Mouse (Mus musculus) macrophage (primary cell): ENCODE results near the gene Smg9. TPM values are rescaled to one million over a fixed set of nuclear protein-coding genes. Genes with fewer than 3 reads are reported as not detected.

ENCODE experiments used
- H3K27ac ChIP-seq: fragments of 350-480 bp; formaldehyde crosslinking; 2 replicates; pipeline ENCODE4 v1.9.0; 2021
- H3K36me3 ChIP-seq: fragments of 350-480 bp; formaldehyde crosslinking; 2 replicates; pipeline ENCODE4 v1.9.0; 2021; ENCODE audit errors: inconsistent target
- H3K4me3 ChIP-seq: fragments of 350-480 bp; formaldehyde crosslinking; 2 replicates; pipeline ENCODE4 v1.9.0; 2021; ENCODE audit errors: inconsistent target
- H3K79me2 ChIP-seq: fragments of 350-480 bp; formaldehyde crosslinking; 2 replicates; pipeline ENCODE4 v1.9.0; 2021; ENCODE audit errors: inconsistent target
- WGBS: methylation state at CpG from one replicate; pipeline ENCODE4 v1.1.7; 2026; ENCODE audit warnings: inconsistent platforms; ENCODE audit not compliant: missing documents; 5-methylcytosine and 5-hydroxymethylcytosine counted together
- polyA plus RNA-seq: library from polyadenylated mRNA; stranded (reverse); fragments of 250-400 nt; gene quantifications from 3 replicates; pipeline ENCODE4 v1.2.4, GENCODE M21; 2018; ENCODE audit warnings: inconsistent platforms
- total RNA-seq, 78 experiments: library from RNA; depleted of rRNA; stranded (reverse); fragments of 250-400 nt; gene quantifications; 1 replicate in 9 of 78; 2 replicates in 24 of 78; 3 replicates in 43 of 78; 4 replicates in 2 of 78; pipeline ENCODE4 v1.2.4; 2018; ENCODE audit warnings: inconsistent platforms in 56 of 78

Smg9 gene
- total RNA-seq (2018; cell fraction: chromatin; rRNA removed) = 100 to 1,000 TPM; 127 to 223 (median 160) TPM
- total RNA-seq (2018; cell fraction: cytosol; rRNA removed) = 10 to 100 TPM; 15.4 to 41.1 (median 24.8) TPM
- total RNA-seq (2018; cell fraction: nucleus; rRNA removed) = 100 to 1,000 TPM in 11 of 26 experiments, 10 to 100 TPM in 15; 59.9 to 137 (median 93.6) TPM
- polyA plus RNA-seq = 19.7 to 29.3 TPM (median 20.3 TPM) in 3 replicates

DNA sequence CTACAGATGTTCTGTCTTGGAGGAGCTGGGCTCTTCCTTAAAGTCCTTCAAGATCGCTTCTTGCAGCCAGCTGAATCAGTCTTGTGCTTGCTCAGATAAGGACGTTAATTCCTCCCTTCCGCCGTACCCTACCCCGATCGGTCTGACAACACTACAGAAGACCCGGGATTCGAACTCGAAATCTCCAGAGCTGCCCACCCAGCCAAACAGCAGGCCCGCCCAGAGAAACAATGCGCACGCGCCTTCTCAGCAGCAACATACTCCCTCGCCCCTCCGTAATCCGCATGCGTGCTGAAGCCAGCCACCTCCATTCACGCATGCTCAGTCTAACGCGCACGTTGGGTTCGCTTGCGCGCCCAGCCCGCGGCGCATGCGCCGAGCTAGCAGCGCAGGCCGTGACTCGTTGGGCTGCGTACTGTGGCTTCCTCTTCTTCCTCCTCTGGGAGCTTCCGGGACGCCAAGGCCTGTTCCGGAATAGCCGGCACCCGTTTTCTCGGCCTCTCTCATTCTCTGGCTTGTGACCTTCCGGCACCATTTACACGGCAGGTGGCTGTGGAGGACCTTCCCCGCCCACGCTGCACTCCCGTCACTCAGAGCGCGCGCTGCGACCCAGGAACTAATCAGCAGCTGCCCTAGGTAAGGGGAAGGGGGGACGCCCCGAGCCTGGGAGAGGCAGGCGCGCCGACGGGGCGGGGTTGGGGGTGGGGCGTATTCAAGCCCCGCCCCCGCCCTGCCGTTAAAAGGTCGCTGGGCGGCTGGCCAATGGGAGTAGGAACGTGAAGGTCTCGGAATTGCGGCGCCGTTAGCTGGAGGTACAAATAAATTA lies at the start of gene Smg9:
Gene Smg9 (plus strand): TSS at position 364 of the 826 bp plus-strand sequence.
- H3K79me2 ChIP-seq = peaks cover 63% of the 10 kb centered on the region
- WGBS = 4% methylated on average over 57 of the region's 66 CpGs
- peak within 1 kb of the TSS; percentile 90 for H3K27ac ChIP-seq
- H3K36me3 ChIP-seq = peaks cover 29% of the 10 kb centered on the region
- peak within 1 kb of the TSS; percentile 66 for H3K4me3 ChIP-seq

DNA sequence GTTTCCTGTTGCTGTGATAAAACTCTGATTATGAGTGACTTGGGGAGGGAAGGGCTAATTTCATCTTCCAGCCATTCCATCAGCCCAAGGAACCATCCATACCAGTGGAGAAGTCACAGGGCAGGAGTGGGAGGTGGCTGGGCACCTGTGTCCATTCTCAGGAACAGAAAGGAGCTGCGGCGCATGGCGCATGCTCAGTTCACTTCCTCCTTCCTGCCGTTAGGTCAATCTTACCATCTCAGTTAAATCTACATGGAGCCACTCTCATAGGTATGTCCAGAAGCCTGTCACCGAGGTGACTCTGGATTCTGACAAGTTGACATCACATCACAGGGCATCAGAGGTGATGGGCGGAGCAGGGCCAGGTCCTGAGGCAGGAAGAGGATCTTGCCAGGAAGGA lies 43.8 kb upstream of the Smg9 start:
- no peaks in the 10 kb centered on the region for H3K79me2 ChIP-seq
- no peak overlapping the region for H3K27ac ChIP-seq
- 79% methylated on average over 6 of the region's 6 CpGs for WGBS
- no peak overlapping the region for H3K4me3 ChIP-seq
- no peaks in the 10 kb centered on the region for H3K36me3 ChIP-seq

DNA sequence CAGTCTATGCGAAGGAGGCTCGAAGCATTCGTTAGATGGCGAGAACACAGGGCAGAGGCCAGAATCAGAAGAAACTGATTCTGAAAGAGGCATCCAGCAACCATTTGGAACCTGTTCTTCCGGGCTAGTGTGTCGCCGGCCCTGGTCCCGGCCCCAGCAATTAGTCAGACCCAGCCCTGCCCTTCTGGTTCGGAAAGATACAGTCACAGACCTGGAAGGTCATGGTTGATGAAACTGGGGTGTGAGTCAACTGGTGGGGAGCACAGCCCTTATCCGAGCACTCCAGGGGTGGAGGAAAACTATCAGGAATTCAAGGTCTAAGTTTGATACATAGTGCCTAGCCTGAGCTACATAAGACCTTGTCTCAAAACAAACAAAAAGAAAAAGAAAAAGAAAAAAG lies 43.3 kb upstream of the Smg9 start:
- Histone ChIP-seq H3K79me2 (no peaks in the 10 kb centered on the region), H3K36me3 (no peaks in the 10 kb centered on the region)
- 91% methylated on average over 10 of the region's 10 CpGs for WGBS

DNA sequence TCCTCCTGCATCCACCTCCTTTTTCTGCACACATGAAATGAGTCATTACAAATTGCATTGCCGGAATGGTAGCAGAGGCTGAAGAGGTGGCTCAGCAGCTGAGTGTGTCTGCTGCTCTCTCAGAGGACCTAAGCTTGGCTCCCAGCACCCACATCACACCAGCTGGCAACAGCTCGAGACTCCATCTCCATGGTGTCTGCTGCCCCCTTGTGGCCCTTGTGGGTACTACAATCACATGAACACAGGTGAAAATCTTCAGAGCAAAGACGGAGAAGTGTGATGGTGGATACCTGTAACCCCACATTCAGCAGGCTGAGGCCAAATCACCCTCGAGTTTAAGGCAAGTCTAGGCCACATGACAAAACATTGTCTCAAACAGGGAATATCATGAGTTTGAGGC lies 41.5 kb upstream of the Smg9 start:
- WGBS = 48% methylated on average over 4 of the region's 4 CpGs
- no peaks in the 10 kb centered on the region for H3K36me3 ChIP-seq
- H3K79me2 ChIP-seq = no peaks in the 10 kb centered on the region
- H3K27ac ChIP-seq = no peak overlapping the region
- no peak overlapping the region for H3K4me3 ChIP-seq

More for the DNA sequence above, 43.3 kb upstream of the Smg9 start:
- no peak overlapping the region for H3K4me3 ChIP-seq
- no peak overlapping the region for H3K27ac ChIP-seq

GRCm38 (mm10) chr7:24359269-24359668 lies 40.1 kb upstream of the Smg9 start:
- H3K36me3 ChIP-seq = no peaks in the 10 kb centered on the region
- no peaks in the 10 kb centered on the region for H3K79me2 ChIP-seq
- H3K27ac ChIP-seq = no peak overlapping the region
- WGBS = 25% methylated on average over 9 of the region's 9 CpGs
- no peak overlapping the region for H3K4me3 ChIP-seq

- Histone ChIP-seq H3K27ac (no peak overlapping the region), H3K79me2 (no peaks in the 10 kb centered on the region), H3K4me3 (no peak overlapping the region), H3K36me3 (no peaks in the 10 kb centered on the region)
- WGBS = 68% methylated on average over 4 of the region's 4 CpGs
Measured at GRCm38 (mm10) chr7:24361001-24361400, 38.4 kb upstream of the Smg9 start.

DNA sequence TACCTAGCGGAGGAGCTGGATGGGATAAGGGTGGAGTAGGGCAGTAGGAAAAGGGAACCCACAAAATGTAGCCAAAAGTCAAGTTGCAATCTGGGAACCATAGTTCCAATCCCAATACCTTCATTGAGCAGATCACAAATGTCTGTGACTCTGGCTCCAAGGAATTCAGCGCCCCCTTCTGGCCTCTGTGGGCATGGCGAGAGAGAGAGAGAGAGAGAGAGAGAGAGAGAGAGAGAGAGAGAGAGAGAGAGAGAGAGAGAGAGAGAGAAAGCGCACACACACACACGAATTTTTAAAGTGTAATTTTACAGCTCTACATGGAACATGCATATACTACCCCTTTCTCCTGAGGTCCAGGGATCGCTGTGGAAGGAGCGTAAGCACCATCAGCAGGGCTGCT lies 36.2 kb upstream of the Smg9 start:
- no peak overlapping the region for H3K4me3 ChIP-seq
- no peak overlapping the region for H3K27ac ChIP-seq
- H3K79me2 ChIP-seq = no peaks in the 10 kb centered on the region
- WGBS = 5% methylated on average over 5 of the region's 7 CpGs
- no peaks in the 10 kb centered on the region for H3K36me3 ChIP-seq

GRCm38 (mm10) chr7:24364827-24365226 lies 34.6 kb upstream of the Smg9 start:
- WGBS = 23% methylated on average over 10 of the region's 10 CpGs
- Histone ChIP-seq H3K36me3 (no peaks in the 10 kb centered on the region), H3K27ac (peak overlapping the region; percentile 52), H3K79me2 (no peaks in the 10 kb centered on the region), H3K4me3 (no peak overlapping the region)

DNA sequence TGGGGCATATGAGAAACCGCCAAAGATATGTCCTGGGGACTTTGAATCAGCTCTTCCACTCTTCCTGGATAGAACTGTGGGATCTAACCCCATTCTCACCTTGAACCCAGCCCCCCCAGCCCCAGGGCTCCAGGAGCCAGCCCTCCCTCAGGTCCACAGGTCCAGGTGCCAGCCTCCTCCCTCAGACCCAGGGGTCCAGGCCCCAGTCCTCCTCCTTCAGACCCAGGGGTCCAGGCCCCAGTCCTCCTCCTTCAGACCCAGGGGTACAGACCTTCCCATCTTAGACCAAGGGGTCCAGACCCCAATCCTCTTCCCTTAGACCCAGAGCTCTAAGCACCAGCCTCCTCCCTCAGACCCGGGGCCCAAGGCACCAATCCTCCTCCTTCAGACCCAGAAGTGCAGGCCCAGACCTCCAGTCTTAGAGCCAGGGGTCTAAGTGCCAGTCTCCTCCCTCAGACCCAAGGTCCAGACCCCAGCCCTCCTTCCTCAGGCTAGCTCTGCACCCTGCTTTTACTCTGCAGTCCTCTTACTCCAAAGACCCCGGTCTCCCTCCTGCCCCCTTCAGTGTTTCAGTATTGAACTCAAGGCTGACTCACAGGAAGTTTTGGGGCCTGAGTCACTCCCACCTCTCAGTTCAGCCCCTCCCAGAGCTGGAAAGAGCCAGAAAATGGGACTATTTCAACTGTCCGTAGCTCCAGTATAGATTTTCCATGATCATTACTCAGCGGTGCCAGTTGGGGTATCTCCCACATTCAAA lies 34.0 kb upstream of the Smg9 start:
- peak overlapping the region; percentile 52 for H3K27ac ChIP-seq
- WGBS = 60% methylated on average over 5 of the region's 5 CpGs
- H3K79me2 ChIP-seq = peaks cover 3% of the 10 kb centered on the region
- no peak overlapping the region for H3K4me3 ChIP-seq
- H3K36me3 ChIP-seq = no peaks in the 10 kb centered on the region

DNA sequence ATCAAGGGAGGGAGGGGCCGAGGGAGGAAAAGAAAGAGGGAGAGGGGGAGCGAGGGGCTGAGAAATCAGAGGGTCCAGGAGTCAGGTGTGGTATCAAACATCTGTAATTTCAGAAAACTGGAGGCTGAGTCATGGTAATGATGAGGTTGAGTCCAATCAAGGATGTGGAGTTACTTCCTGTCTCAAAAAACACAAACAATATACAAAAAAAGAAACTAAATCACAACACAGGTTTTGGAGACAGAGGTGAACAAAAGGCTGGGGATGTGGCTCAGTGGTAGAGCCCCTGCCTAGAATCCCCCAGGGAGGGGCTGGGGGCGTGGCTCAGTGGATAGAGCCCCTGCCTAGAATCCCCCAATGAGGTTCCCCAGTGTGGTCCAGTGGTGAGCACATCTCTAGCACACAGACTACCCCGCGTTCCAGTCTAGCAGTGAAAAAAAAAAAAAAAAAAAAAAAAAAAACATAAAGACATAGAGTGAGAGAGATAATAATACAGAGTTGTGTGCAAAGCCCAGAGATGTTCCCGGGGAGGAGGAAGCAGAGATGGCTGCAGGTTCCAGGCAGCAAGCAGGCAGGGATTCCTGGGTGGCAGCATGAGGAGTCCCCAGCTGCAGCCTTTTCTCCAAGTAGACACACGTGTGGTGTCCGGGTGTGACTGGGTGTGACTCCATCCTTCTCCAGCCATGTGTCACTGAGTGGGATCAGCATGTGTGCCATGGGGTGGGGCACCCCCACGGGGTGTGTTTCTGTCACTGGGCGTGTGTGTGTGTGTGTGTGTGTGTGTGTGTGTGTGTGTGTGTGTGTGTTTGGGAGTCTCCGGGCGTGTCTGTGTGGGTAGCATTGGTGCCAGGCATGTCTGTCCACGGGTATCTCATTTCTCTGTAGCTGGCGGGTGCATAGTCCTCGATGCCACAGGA lies 32.4 kb upstream of the Smg9 start:
- H3K27ac ChIP-seq = no peak overlapping the region
- H3K4me3 ChIP-seq = no peak overlapping the region
- 78% methylated on average over 10 of the region's 15 CpGs for WGBS
- H3K79me2 ChIP-seq = peaks cover 18% of the 10 kb centered on the region
- H3K36me3 ChIP-seq = no peaks in the 10 kb centered on the region

GRCm38 (mm10) chr7:24368226-24368625 lies 31.2 kb upstream of the Smg9 start:
- no peak overlapping the region for H3K4me3 ChIP-seq
- H3K36me3 ChIP-seq = no peaks in the 10 kb centered on the region
- WGBS = 37% methylated on average over 4 of the region's 4 CpGs
- peaks cover 28% of the 10 kb centered on the region for H3K79me2 ChIP-seq
- H3K27ac ChIP-seq = no peak overlapping the region

- Histone ChIP-seq H3K27ac (no peak overlapping the region), H3K36me3 (no peaks in the 10 kb centered on the region), H3K4me3 (no peak overlapping the region), H3K79me2 (peaks cover 28% of the 10 kb centered on the region)
- WGBS = 86% methylated on average over 7 of the region's 7 CpGs
Measured at GRCm38 (mm10) chr7:24368946-24369345, 30.5 kb upstream of the Smg9 start.

- Histone ChIP-seq H3K36me3 (no peaks in the 10 kb centered on the region), H3K4me3 (peak within 1 kb of the TSS; percentile 79), H3K27ac (peak within 1 kb of the TSS; percentile 90), H3K79me2 (peaks cover 35% of the 10 kb centered on the region)
- WGBS = 21% methylated on average over 19 of the region's 23 CpGs
Measured at GRCm38 (mm10) chr7:24369731-24370541, 29.5 kb upstream of the Smg9 start, which contains the start of gene Kcnn4. Gene Kcnn4 (plus strand): TSS chr7:24370263.
